Mouse (Mus musculus) intestine, postnatal 0 days (tissue): Measurements from ENCODE around the gene Mrpl2. TPM values are rescaled to one million over a fixed set of nuclear protein-coding genes. Genes with fewer than 3 reads are reported as not detected.

Source experiments
- ATAC-seq: fragments of 200-750 bp; cut with Nextera tagmentation; 2 replicates; pipeline ENCODE4 v1.8.0; 2017; ENCODE audit warnings: mild to moderate bottlenecking, moderate TSS enrichment, moderate library complexity
- H3K27ac ChIP-seq: fragments of 300-500 bp; sonication (generic); 2 replicates; pipeline ENCODE4 v1.5.1; 2014; ENCODE audit warnings: mild to moderate bottlenecking, low read depth, low read length, moderate library complexity
- H3K27me3 ChIP-seq: fragments of 300-500 bp; sonication (generic); replicated peaks from 2 replicates; pipeline ENCODE4 v1.6.1; 2014; ENCODE audit warnings: low read length, mixed read lengths; ENCODE audit not compliant: control insufficient read depth, insufficient read depth
- H3K36me3 ChIP-seq: fragments of 300-500 bp; sonication (generic); 2 replicates; pipeline ENCODE4 v1.6.1; 2014; ENCODE audit warnings: mild to moderate bottlenecking, moderate library complexity; ENCODE audit not compliant: control insufficient read depth, insufficient read depth
- H3K4me1 ChIP-seq: fragments of 300-500 bp; sonication (generic); replicated peaks from 2 replicates; pipeline ENCODE4 v1.6.1; 2014; ENCODE audit warnings: antibody characterized with exemption, low read length, mixed read lengths; ENCODE audit not compliant: control insufficient read depth, insufficient read depth
- H3K4me2 ChIP-seq: fragments of 300-500 bp; sonication (generic); replicated peaks from 2 replicates; pipeline ENCODE4 v1.6.1; 2014; ENCODE audit warnings: low read depth, mild to moderate bottlenecking, moderate library complexity
- H3K4me3 ChIP-seq: fragments of 300-500 bp; sonication (generic); 2 replicates; pipeline ENCODE4 v1.5.1; 2014; ENCODE audit warnings: low read depth, low read length
- H3K9ac ChIP-seq: fragments of 300-500 bp; sonication (generic); 2 replicates; pipeline ENCODE4 v1.6.1; 2014; ENCODE audit warnings: mild to moderate bottlenecking, low read depth, low read length
- H3K9me3 ChIP-seq: fragments of 300-500 bp; sonication (generic); 2 replicates; pipeline ENCODE4 v1.6.1; 2016; ENCODE audit warnings: mixed run types; ENCODE audit not compliant: control insufficient read depth
- CTCF ChIP-seq: sonication (generic); IDR thresholded peaks from 2 replicates; pipeline ENCODE4 v1.5.1; 2016; ENCODE audit warnings: low read depth, mild to moderate bottlenecking, control low read depth, antibody characterized with exemption, moderate library complexity
- WGBS: fragments of 180-500 bp; shearing (Covaris S2); extraction: QIAGEN DNeasy Blood & Tissue Kit; methylation state at CpG from one replicate; pipeline ENCODE4 v1.1.7; 2014; 5-methylcytosine and 5-hydroxymethylcytosine counted together
- polyA plus RNA-seq: library from polyadenylated mRNA; unstranded; fragments of >200 nt; fragmentation: Nextera tagmentation; extraction: Ambion mirVana; gene quantifications from 2 replicates; pipeline ENCODE4 v1.2.1, GENCODE M21; 2015

Gene Mrpl2
- polyA plus RNA-seq, 1 experiment from 2014 or later: 138 TPM

DNA sequence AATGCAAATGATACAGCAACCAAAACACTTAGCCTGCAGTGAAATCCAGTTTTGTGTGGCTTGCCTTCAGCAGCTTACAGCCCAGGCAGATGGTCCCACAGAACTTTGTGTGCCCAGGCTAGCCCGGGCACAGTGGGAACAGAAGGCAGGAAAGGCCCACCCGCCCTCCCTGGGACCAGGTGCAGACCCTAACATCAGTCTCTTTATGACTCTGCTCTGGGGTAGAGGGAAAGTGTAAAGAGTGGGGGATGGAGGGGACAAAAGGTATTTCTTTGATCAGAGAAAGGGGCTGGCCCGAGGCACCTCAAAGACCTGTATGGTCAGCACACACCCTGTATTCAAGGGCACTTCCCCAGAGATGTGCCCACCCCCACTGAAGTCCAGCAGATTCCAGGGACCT is 32.8 kb upstream of the Mrpl2 start:
- H3K4me2 ChIP-seq: no peak overlapping the region

DNA sequence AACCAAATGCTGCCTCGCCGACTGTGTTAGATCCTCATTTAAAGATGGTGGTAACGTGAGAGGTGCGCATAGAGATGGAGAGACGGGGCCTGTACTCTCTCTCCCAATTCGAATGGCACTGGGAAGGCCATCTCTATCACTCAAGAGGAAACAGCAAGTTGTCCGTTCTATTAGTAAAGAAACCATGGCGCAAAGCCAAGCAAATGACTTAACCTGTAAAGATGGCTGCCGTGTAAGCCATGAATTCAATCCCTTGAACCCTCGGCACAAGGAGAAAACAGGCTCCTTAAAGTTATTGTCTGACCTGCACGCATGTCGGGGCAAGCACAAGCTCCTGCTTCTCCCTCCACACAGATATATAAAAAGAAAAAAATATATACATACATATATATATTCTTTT is 28.2 kb upstream of the Mrpl2 start:
- H3K9me3 ChIP-seq: no peaks in the 10 kb centered on the region
- no peak for TF ChIP-seq CTCF
- peaks cover 19% of the 10 kb centered on the region for H3K4me1 ChIP-seq
- no peak overlapping the region for H3K9ac ChIP-seq
- 40% methylated on average over 12 of the region's 12 CpGs for WGBS
- H3K36me3 ChIP-seq: no peaks in the 10 kb centered on the region
- H3K27me3 ChIP-seq: no peaks in the 10 kb centered on the region
- ATAC-seq: no peak
- peak overlapping the region; percentile 51; the same call in 1 of the 2 replicates for H3K4me2 ChIP-seq
- no peak overlapping the region for H3K4me3 ChIP-seq
- no peak overlapping the region for H3K27ac ChIP-seq

More for the DNA sequence above, 32.8 kb upstream of the Mrpl2 start:
- H3K36me3 ChIP-seq: no peaks in the 10 kb centered on the region
- 28% methylated on average over 3 of the region's 3 CpGs for WGBS
- no peak for ATAC-seq
- no peak overlapping the region for H3K9ac ChIP-seq
- peaks cover 9% of the 10 kb centered on the region; the same call in 1 of the 2 replicates for H3K4me1 ChIP-seq
- H3K4me3 ChIP-seq: no peak overlapping the region
- H3K27ac ChIP-seq: no peak overlapping the region
- TF ChIP-seq CTCF: no peak
- H3K27me3 ChIP-seq: no peaks in the 10 kb centered on the region
- H3K9me3 ChIP-seq: no peaks in the 10 kb centered on the region

GRCm38 (mm10) chr17:46618394-46618768 is 27.6 kb upstream of the Mrpl2 start:
- Histone ChIP-seq H3K4me3 (no peak overlapping the region), H3K9ac (peak overlapping the region; percentile 26; the same call in 1 of the 2 replicates), H3K36me3 (no peaks in the 10 kb centered on the region), H3K27me3 (no peaks in the 10 kb centered on the region), H3K27ac (peak overlapping the region; percentile 68), H3K9me3 (no peaks in the 10 kb centered on the region), H3K4me1 (peaks cover 19% of the 10 kb centered on the region), H3K4me2 (peak overlapping the region; percentile 51)
- 15% methylated on average over 6 of the region's 6 CpGs for WGBS
- ATAC-seq: no peak
- no peak for TF ChIP-seq CTCF

DNA sequence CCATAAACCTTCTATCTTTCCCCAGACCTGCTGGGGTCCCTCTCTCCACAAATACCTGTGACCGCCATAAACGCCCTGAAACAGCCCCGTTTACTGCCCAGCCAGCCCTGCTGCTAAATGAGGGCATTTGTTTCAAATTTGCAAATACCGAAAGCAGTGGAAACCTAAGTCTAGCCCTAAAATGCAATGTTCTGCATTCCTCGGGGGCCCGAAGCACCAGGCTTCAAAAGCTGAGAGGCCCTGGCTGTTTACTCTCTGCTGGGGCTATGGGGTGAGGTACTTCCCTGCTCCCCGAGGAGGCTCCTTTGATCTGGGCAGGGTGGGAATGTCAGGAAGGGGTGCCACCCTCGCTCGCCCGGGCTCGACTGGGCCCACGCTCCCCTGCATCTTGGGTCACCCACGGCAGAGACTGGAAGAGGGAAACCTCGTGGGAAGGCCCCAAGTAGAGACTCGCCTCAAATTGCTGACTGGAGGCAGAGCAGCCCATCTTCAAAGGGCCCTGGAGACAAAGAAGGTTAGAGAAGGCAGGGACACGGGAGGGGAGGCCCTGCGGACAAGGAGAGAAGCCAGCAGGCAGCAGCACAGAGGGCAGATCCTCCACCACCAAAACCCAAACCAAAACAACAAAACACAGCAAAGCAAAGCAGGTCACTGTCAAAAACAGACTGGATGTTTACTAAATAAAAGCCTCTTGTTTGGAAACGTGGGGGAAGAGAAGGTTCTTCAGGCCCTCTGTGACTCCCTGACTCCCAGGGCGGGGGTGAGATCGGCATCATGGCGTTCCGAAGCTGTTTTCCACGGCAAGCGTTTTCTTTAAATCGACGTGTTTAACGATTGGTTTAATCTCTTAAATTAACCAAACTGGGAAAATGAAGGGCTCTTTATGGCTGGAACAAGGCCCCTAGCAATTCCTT is 27.0 kb upstream of the Mrpl2 start:
- ATAC-seq: peak; percentile 22; the same call in 1 of the 2 replicates

GRCm38 (mm10) chr17:46619683-46620357 is 26.2 kb upstream of the Mrpl2 start:
- Histone ChIP-seq H3K36me3 (no peaks in the 10 kb centered on the region), H3K9ac (0 out of 2 replicates have a peak overlapping the region, but pooled peaks have one; percentile 40), H3K9me3 (no peaks in the 10 kb centered on the region), H3K4me3 (no peak overlapping the region), H3K27ac (peak overlapping the region; percentile 68), H3K27me3 (no peaks in the 10 kb centered on the region), H3K4me2 (peak overlapping the region; percentile 51), H3K4me1 (peaks cover 26% of the 10 kb centered on the region)
- ATAC-seq: no peak
- TF ChIP-seq CTCF: no peak
- WGBS: 29% methylated on average over 16 of the region's 16 CpGs

More for the DNA sequence above, 27.0 kb upstream of the Mrpl2 start:
- no peak for TF ChIP-seq CTCF
- no peaks in the 10 kb centered on the region for H3K36me3 ChIP-seq
- 20% methylated on average over 27 of the region's 27 CpGs for WGBS
- H3K4me2 ChIP-seq: peak overlapping the region; percentile 51
- H3K4me1 ChIP-seq: peaks cover 20% of the 10 kb centered on the region
- no peaks in the 10 kb centered on the region for H3K9me3 ChIP-seq
- no peaks in the 10 kb centered on the region for H3K27me3 ChIP-seq
- peak overlapping the region; percentile 68 for H3K27ac ChIP-seq
- H3K4me3 ChIP-seq: no peak overlapping the region
- peak overlapping the region; percentile 40; the same call in 1 of the 2 replicates for H3K9ac ChIP-seq

GRCm38 (mm10) chr17:46621324-46621723 is 24.7 kb upstream of the Mrpl2 start:
- no peaks in the 10 kb centered on the region for H3K27me3 ChIP-seq
- no peak for TF ChIP-seq CTCF
- ATAC-seq: no peak
- H3K4me3 ChIP-seq: no peak overlapping the region
- H3K9me3 ChIP-seq: no peaks in the 10 kb centered on the region
- H3K4me1 ChIP-seq: peaks cover 26% of the 10 kb centered on the region
- WGBS: 62% methylated on average over 15 of the region's 15 CpGs
- H3K4me2 ChIP-seq: peak overlapping the region; percentile 21; the same call in 1 of the 2 replicates
- peak overlapping the region; percentile 1 for H3K27ac ChIP-seq
- H3K36me3 ChIP-seq: no peaks in the 10 kb centered on the region
- no peak overlapping the region for H3K9ac ChIP-seq
